Mouse (Mus musculus): Measurements from ENCODE around the gene Gm128. TPM values are rescaled to one million over a fixed set of nuclear protein-coding genes. Genes with fewer than 3 reads are reported as not detected.
A peak's percentile ranks its signal among the peaks of the same experiment; 100 is the strongest.

Gene Gm128
- total and polyA plus RNA-seq, 2 experiments from 2014 or later: not detected

GRCm38 (mm10) chr3:95240900-95241299 lies 498 bp downstream of the Gm128 start:
- DNase-seq (ENCODE audit: low spot score): no peak
- H3K27ac ChIP-seq (ENCODE audit: low read depth): no peak overlapping the region
- H3K9ac ChIP-seq (replicated peaks; ENCODE audit: low read depth, low read length): peak overlapping the region; percentile 19; the same call in 1 of the 2 replicates
- peak; percentile 8; the same call in 1 of the 2 replicates for ATAC-seq (ENCODE audit: insufficient read depth, low read depth)
- H3K27me3 ChIP-seq (ENCODE audit: control insufficient read depth, insufficient read depth, low read length): no peaks in the 10 kb centered on the region
- no peak overlapping the region for H3K4me3 ChIP-seq (ENCODE audit: low read depth, low read length)
- H3K4me1 ChIP-seq (ENCODE audit: control insufficient read depth, insufficient read depth): 0 out of 2 replicates have a peak, but pooled peaks cover 5% of the 10 kb centered on the region
- no peak for TF ChIP-seq CTCF (IDR thresholded peaks at IDR 0.05; ENCODE audit: low read depth)
- TF ChIP-seq EP300 (IDR thresholded peaks at IDR 0.05; ENCODE audit: low read depth): no peak
- no peaks in the 10 kb centered on the region for H3K9me3 ChIP-seq (replicated peaks; ENCODE audit: control insufficient read depth, low read length)
- 37% methylated on average over 17 of the region's 17 CpGs for WGBS
- H3K4me2 ChIP-seq (ENCODE audit: low read depth, low read length): no peak overlapping the region
- peaks cover 10% of the 10 kb centered on the region for H3K36me3 ChIP-seq (replicated peaks; ENCODE audit: control insufficient read depth, insufficient read depth, low read length)

- H3K4me2 ChIP-seq (ENCODE audit: low read depth, low read length): no peak overlapping the region
- 85% methylated on average over 12 of the region's 12 CpGs for WGBS
- H3K36me3 ChIP-seq (replicated peaks; ENCODE audit: control insufficient read depth, insufficient read depth, low read length): peaks cover 20% of the 10 kb centered on the region
- no peak overlapping the region for H3K27ac ChIP-seq (ENCODE audit: low read depth)
- H3K9ac ChIP-seq (replicated peaks; ENCODE audit: low read depth, low read length): no peak overlapping the region
- TF ChIP-seq EP300 (IDR thresholded peaks at IDR 0.05; ENCODE audit: low read depth) (no peak), CTCF (IDR thresholded peaks at IDR 0.05; ENCODE audit: low read depth) (no peak)
- no peaks in the 10 kb centered on the region for H3K9me3 ChIP-seq (replicated peaks; ENCODE audit: control insufficient read depth, low read length)
- no peaks in the 10 kb centered on the region for H3K27me3 ChIP-seq (ENCODE audit: control insufficient read depth, insufficient read depth, low read length)
- no peak for DNase-seq (ENCODE audit: low spot score)
- H3K4me1 ChIP-seq (ENCODE audit: control insufficient read depth, insufficient read depth): 0 out of 2 replicates have a peak, but pooled peaks cover 5% of the 10 kb centered on the region
- no peak overlapping the region for H3K4me3 ChIP-seq (ENCODE audit: low read depth, low read length)
- ATAC-seq (ENCODE audit: insufficient read depth, low read depth): no peak
These were observed 1.4 kb downstream of the Gm128 start for GRCm38 (mm10) chr3:95239971-95240370.

- TF ChIP-seq EP300 (IDR thresholded peaks at IDR 0.05; ENCODE audit: low read depth) (no peak), CTCF (IDR thresholded peaks at IDR 0.05; ENCODE audit: low read depth) (no peak)
- ATAC-seq (ENCODE audit: insufficient read depth, low read depth) (no peak), DNase-seq (ENCODE audit: low spot score) (no peak)
- H3K36me3 ChIP-seq (replicated peaks; ENCODE audit: control insufficient read depth, insufficient read depth, low read length): peaks cover 29% of the 10 kb centered on the region
- H3K4me2 ChIP-seq (ENCODE audit: low read depth, low read length): no peak overlapping the region
- H3K9me3 ChIP-seq (replicated peaks; ENCODE audit: control insufficient read depth, low read length): no peaks in the 10 kb centered on the region
- no peaks in the 10 kb centered on the region for H3K27me3 ChIP-seq (ENCODE audit: control insufficient read depth, insufficient read depth, low read length)
- 71% methylated on average over 6 of the region's 6 CpGs for WGBS
- H3K4me3 ChIP-seq (ENCODE audit: low read depth, low read length): no peak overlapping the region
- H3K9ac ChIP-seq (replicated peaks; ENCODE audit: low read depth, low read length): no peak overlapping the region
- no peak overlapping the region for H3K27ac ChIP-seq (ENCODE audit: low read depth)
- H3K4me1 ChIP-seq (ENCODE audit: control insufficient read depth, insufficient read depth): 0 out of 2 replicates have a peak, but pooled peaks cover 5% of the 10 kb centered on the region
These were observed 2.4 kb downstream of the Gm128 start for GRCm38 (mm10) chr3:95239022-95239421.

GRCm38 (mm10) chr3:95237541-95238099 lies 3.8 kb downstream of the Gm128 start:
- Histone ChIP-seq H3K27me3 (ENCODE audit: control insufficient read depth, insufficient read depth, low read length) (no peaks in the 10 kb centered on the region), H3K36me3 (replicated peaks; ENCODE audit: control insufficient read depth, insufficient read depth, low read length) (peaks cover 43% of the 10 kb centered on the region), H3K27ac (ENCODE audit: low read depth) (peak overlapping the region; percentile 27), H3K4me3 (ENCODE audit: low read depth, low read length) (no peak overlapping the region), H3K9ac (replicated peaks; ENCODE audit: low read depth, low read length) (no peak overlapping the region), H3K4me2 (ENCODE audit: low read depth, low read length) (no peak overlapping the region), H3K4me1 (ENCODE audit: control insufficient read depth, insufficient read depth) (0 out of 2 replicates have a peak, but pooled peaks cover 5% of the 10 kb centered on the region), H3K9me3 (replicated peaks; ENCODE audit: control insufficient read depth, low read length) (no peaks in the 10 kb centered on the region)
- DNase-seq (ENCODE audit: low spot score): peak; percentile 62
- ATAC-seq (ENCODE audit: insufficient read depth, low read depth): peak; percentile 31; the same call in 1 of the 2 replicates
- TF ChIP-seq CTCF (IDR thresholded peaks at IDR 0.05; ENCODE audit: low read depth) (no peak), EP300 (IDR thresholded peaks at IDR 0.05; ENCODE audit: low read depth) (no peak)
- 48% methylated on average over 8 of the region's 8 CpGs for WGBS

GRCm38 (mm10) chr3:95235386-95236301 lies 5.8 kb downstream of the Gm128 start:
- DNase-seq (ENCODE audit: low spot score): no peak
- Histone ChIP-seq H3K27ac (ENCODE audit: low read depth) (no peak overlapping the region), H3K4me3 (ENCODE audit: low read depth, low read length) (no peak overlapping the region), H3K36me3 (replicated peaks; ENCODE audit: control insufficient read depth, insufficient read depth, low read length) (peaks cover 54% of the 10 kb centered on the region), H3K27me3 (ENCODE audit: control insufficient read depth, insufficient read depth, low read length) (no peaks in the 10 kb centered on the region), H3K9me3 (replicated peaks; ENCODE audit: control insufficient read depth, low read length) (no peaks in the 10 kb centered on the region), H3K4me2 (ENCODE audit: low read depth, low read length) (no peak overlapping the region), H3K4me1 (ENCODE audit: control insufficient read depth, insufficient read depth) (peaks cover 19% of the 10 kb centered on the region), H3K9ac (replicated peaks; ENCODE audit: low read depth, low read length) (no peak overlapping the region)
- no peak for ATAC-seq (ENCODE audit: insufficient read depth, low read depth)
- 88% methylated on average over 23 of the region's 23 CpGs for WGBS
- TF ChIP-seq EP300 (IDR thresholded peaks at IDR 0.05; ENCODE audit: low read depth) (no peak), CTCF (IDR thresholded peaks at IDR 0.05; ENCODE audit: low read depth) (no peak)
